9 mouse cellular contexts compared by ENCODE assay signal in the genomic region with DNA sequence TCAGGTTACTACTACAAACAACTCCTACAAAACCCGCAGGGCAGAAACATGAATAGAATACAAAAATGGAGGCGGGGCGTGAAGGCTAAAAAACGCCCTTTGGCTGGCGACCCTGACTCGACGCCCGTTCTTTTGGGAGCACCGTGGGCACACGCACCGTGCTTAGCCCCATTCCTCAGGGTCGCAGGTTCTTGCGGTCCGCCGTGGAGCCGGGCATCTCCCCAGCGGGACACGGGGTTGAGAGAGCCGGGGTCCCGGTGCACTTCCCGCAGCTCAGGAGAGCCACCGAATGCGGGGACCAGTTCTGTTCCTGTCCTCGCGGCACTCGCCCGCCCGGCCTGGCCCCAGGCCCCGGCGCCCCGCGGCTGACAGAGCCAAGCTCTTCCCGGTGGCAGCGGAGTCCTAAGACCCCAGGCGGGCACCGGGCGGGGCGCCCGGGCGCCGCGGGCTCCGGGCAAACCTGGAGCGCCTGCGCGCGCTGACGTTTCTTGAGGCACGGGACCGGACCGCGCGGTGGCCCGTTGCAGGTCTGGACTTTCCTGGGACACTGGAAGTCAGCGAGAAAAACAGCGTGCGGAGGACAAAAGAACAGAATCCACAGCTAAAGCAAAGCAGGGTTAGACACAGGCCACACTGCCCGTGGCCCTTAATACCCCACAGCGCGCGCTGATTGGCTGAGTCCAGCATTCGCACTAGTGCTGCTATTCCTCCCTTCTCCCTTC. TPM values are rescaled to one million over a fixed set of nuclear protein-coding genes. Genes with fewer than 3 reads are reported as not detected.
DNase-seq lines count a peak whose midpoint lies in the region; ATAC-seq and TF ChIP-seq lines count a peak whose summit lies in the region.
"Had no signal": no experiment of that assay in that cellular context is flagged by ENCODE, and none has a peak within 500 bp of the region (broad histone marks: within the 10 kb centered on the region; RNA-seq: fewer than 3 reads in every experiment).

No protein-coding gene starts in this region.

- peak overlapping the region; percentile 77 for H3K4me2 ChIP-seq in forebrain, postnatal 0 days (ENCODE audit: low read depth)

- H3K9me3 ChIP-seq in forebrain, postnatal 0 days (ENCODE audit: low read length), result no peaks in the 10 kb centered on the region

- H3K4me3 ChIP-seq in spleen, adult 2 months (ENCODE audit: extremely low read depth, insufficient read depth, insufficient read length), result peak overlapping the region; percentile 67
- H3K4me3 ChIP-seq in forebrain, postnatal 0 days (ENCODE audit: low read depth, low read length), result peak overlapping the region; percentile 73

- WGBS in spleen, adult 2 months, result 1% methylated on average over 62 of the region's 62 CpGs
- under 1% methylated on average over 62 of the region's 62 CpGs for WGBS in forebrain, postnatal 0 days

- peaks cover 5% of the 10 kb centered on the region; the same call in 1 of the 2 replicates for H3K27me3 ChIP-seq in spleen, adult 2 months (ENCODE audit: control insufficient read depth, insufficient read depth, low read length)
- H3K27me3 ChIP-seq in forebrain, postnatal 0 days (ENCODE audit: insufficient read depth, low read length), result no peaks in the 10 kb centered on the region

- no peak for DNase-seq in spleen, adult 2 months (ENCODE audit: low read depth in 1 of 2, low spot score in 2 of 2)
- no peak for DNase-seq in spleen, postnatal 14 days (ENCODE audit: low spot score in 2 of 2)
- peak; percentile 68 for DNase-seq in cerebellum, adult 11-12 months
- peak; percentile 73 for DNase-seq in forebrain, postnatal 0 days
- DNase-seq in heart, postnatal 4 days, result peak; percentile 43
- DNase-seq in layer of hippocampus, adult 9-11 months, result peak; percentile 22
- peak; percentile 46 for DNase-seq in lung, postnatal 36 days
- peak; percentile 36 for DNase-seq in right cerebral cortex, postnatal 14 days

- no peak overlapping the region for H3K27ac ChIP-seq in spleen, adult 2 months (ENCODE audit: insufficient read depth, low read length)
- peak overlapping the region; percentile 59 for H3K27ac ChIP-seq in forebrain, postnatal 0 days (ENCODE audit: low read depth, low read length)

- no peak for TF ChIP-seq CTCF in spleen, adult 2 months (IDR thresholded peaks at IDR 0.05; ENCODE audit: extremely low read depth, insufficient read depth, insufficient read length, insufficient replicate concordance)
- TF ChIP-seq CTCF in forebrain, postnatal 0 days (IDR thresholded peaks at IDR 0.05; ENCODE audit: low read depth), result no peak

- H3K4me1 ChIP-seq in spleen, adult 2 months (ENCODE audit: control insufficient read depth, insufficient read depth, insufficient read length), result 0 out of 2 replicates have a peak, but pooled peaks cover 4% of the 10 kb centered on the region
- H3K4me1 ChIP-seq in forebrain, postnatal 0 days (ENCODE audit: insufficient read depth), result no peaks in the 10 kb centered on the region; the same call in 1 of the 2 replicates

- H3K9ac ChIP-seq in forebrain, postnatal 0 days, result peak overlapping the region; percentile 82

- ATAC-seq in forebrain, postnatal 0 days, result peak; percentile 69

- TF ChIP-seq POLR2A in spleen, adult 2 months (IDR thresholded peaks at IDR 0.05; ENCODE audit: low read depth, low read length), result no peak

- no peaks in the 10 kb centered on the region for H3K36me3 ChIP-seq in spleen, adult 2 months (ENCODE audit: control insufficient read depth, insufficient read depth, low read length)
- H3K36me3 ChIP-seq in forebrain, postnatal 0 days (ENCODE audit: insufficient read depth), result no peaks in the 10 kb centered on the region

RNA-seq across cellular contexts. Expression of a gene that starts 4.5 kb away (rescaled TPM):
- 0.04 TPM in 1 of 2 replicates, not detected in the other for polyA plus RNA-seq in spleen, adult 2 months (2012; rRNA removed)
- 0.14 and 0.54 TPM in 2 replicates for total RNA-seq in forebrain, postnatal 0 days (2014; rRNA removed)
- 0.54 and 0.58 TPM in 2 replicates for polyA plus RNA-seq in forebrain, postnatal 0 days (2015; fragmentation: Nextera tagmentation; extraction: Ambion mirVana)
- not detected for total RNA-seq in heart, postnatal 4 days (2021)
- total RNA-seq: adrenal gland, postnatal 4 days had no signal

RNA-seq across cellular contexts. Expression of a gene that starts 6.6 kb away (rescaled TPM):
- polyA plus RNA-seq in spleen, adult 2 months (2012; rRNA removed), result 4.7 and 9.8 TPM in 2 replicates
- total RNA-seq in forebrain, postnatal 0 days (2014; rRNA removed), result 28.0 and 31.0 TPM in 2 replicates
- polyA plus RNA-seq in forebrain, postnatal 0 days (2015; fragmentation: Nextera tagmentation; extraction: Ambion mirVana), result 17.2 and 21.1 TPM in 2 replicates
- 10 to 100 TPM; 18.5 to 20.0 TPM for total RNA-seq in heart, postnatal 4 days (2021)

RNA-seq across cellular contexts. Expression of a gene that starts 47.5 kb away (rescaled TPM):
- polyA plus RNA-seq in spleen, adult 2 months (2012; rRNA removed), result 0.47 and 0.65 TPM in 2 replicates
- 3.2 and 3.9 TPM in 2 replicates for total RNA-seq in forebrain, postnatal 0 days (2014; rRNA removed)
- polyA plus RNA-seq in forebrain, postnatal 0 days (2015; fragmentation: Nextera tagmentation; extraction: Ambion mirVana), result 1.9 TPM in 2 replicates
- total RNA-seq in heart, postnatal 4 days (2021), result 10 to 100 TPM; 31.5 to 36.1 TPM

RNA-seq across cellular contexts. Expression of a gene that starts 49.0 kb away (rescaled TPM):
- polyA plus RNA-seq in spleen, adult 2 months (2012; rRNA removed), result not detected in 2 replicates
- total RNA-seq in forebrain, postnatal 0 days (2014; rRNA removed), result not detected in 2 replicates
- not detected in 2 replicates for polyA plus RNA-seq in forebrain, postnatal 0 days (2015; fragmentation: Nextera tagmentation; extraction: Ambion mirVana)
- total RNA-seq in heart, postnatal 4 days (2021), result not detected
- total RNA-seq: adrenal gland, postnatal 4 days had no signal

RNA-seq across cellular contexts. Expression of a gene that starts 52.4 kb away (rescaled TPM):
- polyA plus RNA-seq in spleen, adult 2 months (2012; rRNA removed), result 0.04 TPM in 1 of 2 replicates, not detected in the other
- 1.7 and 2.1 TPM in 2 replicates for total RNA-seq in forebrain, postnatal 0 days (2014; rRNA removed)
- 1.6 and 1.7 TPM in 2 replicates for polyA plus RNA-seq in forebrain, postnatal 0 days (2015; fragmentation: Nextera tagmentation; extraction: Ambion mirVana)
- not detected for total RNA-seq in heart, postnatal 4 days (2021)

Comparison
In these comparisons a context has a peak if more than half of its experiments do, and no peak if none do; other contexts are left out.
1. DNase-seq: peak in cerebellum, adult 11-12 months (single experiment), forebrain, postnatal 0 days (single experiment), heart, postnatal 4 days (single experiment), layer of hippocampus, adult 9-11 months (single experiment), lung, postnatal 36 days (single experiment) and right cerebral cortex, postnatal 14 days (single experiment); none in spleen, adult 2 months (0 of 2) and spleen, postnatal 14 days (0 of 2).